Mouse (Mus musculus) heart, adult 8-10 months (tissue): ENCODE results near the gene Gm8126. TPM values are rescaled to one million over a fixed set of nuclear protein-coding genes. Genes with fewer than 3 reads are reported as not detected.
"Not testable (repeated sequence)": the region's sequence is repeated elsewhere in the genome, so short reads cannot be mapped to it uniquely, and the experiment has no call there.

Experiments
- DNase-seq: peaks from one replicate; pipeline ENCODE4 v3.0.0; 2022; ENCODE audit warnings: low spot score
- total RNA-seq, 4 experiments: library from RNA; stranded (reverse); gene quantifications; 2 replicates each; pipeline ENCODE4 v1.2.4; 2022

Gene Gm8126
- not detected for total RNA-seq

DNA sequence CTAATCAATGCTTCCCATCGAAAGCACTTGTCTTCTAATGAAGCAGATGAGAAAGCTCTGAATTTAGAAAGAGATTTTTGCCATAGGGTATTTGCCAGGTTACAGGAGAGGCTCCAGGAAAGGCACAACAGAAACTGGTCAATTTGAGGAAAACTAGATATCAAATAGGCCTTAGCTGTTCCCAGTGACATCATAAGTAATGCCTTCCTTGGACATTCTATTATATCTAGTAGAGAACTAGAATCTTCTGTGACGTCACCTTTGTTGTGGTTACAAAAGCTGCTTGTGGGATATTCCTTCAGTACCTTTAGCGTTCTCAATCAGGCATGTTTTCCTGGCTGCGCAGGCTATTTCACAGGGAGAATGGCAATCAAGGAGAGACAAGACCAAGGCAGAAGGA is at the start of gene Gm8126:
Gm8126 (plus strand) TSS at position 301 of the 400 bp plus-strand sequence.
- not testable (repeated sequence) for DNase-seq

DNA sequence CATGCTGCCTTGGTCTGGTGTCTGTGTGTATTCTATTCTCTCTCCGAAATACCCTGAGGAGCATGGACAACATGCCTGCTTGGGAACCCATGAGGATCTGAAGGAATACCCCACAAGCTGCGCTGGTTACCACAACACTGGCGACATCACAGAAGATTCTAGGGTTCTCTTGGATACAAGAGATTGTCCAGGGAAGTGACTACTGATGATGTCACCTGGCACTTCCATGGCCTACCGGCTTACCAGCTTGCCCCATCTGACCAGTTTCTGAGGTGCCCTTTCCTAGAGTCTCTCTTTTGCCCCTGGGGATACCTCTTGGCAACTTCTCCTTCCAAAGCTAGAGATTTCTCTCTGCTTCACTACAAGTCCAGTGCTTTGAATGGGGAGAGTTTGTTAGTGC is 23.2 kb upstream of the Gm8126 start, which contains the start of gene Gm8122:
Gm8122 (minus strand) TSS at position 101 of the 400 bp plus-strand sequence.
- DNase-seq: not testable (repeated sequence)

DNA sequence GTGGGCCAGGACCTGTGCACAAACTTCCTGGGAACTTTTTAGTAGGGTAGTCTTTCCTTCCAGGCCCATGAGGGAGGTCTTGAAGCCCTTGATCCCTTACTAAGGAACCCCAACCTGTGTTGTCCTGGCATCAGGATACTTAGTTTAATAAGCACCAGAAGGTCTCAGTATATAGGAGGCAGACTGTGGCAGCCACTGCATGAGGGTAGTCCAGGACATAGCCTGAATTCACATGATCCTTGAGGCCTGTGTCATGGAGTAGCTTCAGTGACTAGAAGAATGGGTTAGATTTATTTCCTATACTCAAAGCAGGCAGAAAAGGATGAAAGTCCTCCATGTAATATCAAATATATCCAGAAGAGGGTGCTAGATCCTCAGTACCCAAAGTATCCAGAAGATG is 20.7 kb upstream of the Gm8126 start:
- DNase-seq: not testable (repeated sequence)

DNA sequence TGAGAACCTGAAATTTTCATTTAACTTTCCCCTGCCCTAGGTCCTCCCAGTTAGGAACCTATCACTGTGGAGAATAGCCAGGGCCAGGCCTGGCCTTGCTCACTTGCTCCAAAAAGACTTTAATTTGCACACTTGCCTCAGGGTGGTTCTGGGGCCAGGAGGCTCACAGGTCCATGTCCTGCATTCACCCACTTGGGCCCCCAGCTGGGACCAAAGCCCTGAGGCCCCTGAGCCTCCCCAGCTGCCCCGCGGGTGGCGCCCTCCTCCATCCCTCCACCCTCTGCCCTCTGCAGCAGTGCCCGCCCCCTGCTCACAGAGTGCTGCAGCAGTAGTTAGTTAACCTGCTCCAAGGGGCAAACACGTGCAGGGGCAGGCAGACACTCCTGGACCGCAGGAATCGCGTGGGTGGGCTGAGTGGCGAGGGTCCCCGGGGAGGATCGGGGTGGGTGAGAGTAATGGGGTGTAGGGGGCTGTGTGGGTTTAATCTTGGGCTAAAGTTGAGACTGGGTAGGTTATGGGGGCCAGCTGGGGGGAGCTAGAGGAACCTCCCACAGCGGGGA is 8.8 kb upstream of the Gm8126 start:
- DNase-seq: not testable (repeated sequence)

DNA sequence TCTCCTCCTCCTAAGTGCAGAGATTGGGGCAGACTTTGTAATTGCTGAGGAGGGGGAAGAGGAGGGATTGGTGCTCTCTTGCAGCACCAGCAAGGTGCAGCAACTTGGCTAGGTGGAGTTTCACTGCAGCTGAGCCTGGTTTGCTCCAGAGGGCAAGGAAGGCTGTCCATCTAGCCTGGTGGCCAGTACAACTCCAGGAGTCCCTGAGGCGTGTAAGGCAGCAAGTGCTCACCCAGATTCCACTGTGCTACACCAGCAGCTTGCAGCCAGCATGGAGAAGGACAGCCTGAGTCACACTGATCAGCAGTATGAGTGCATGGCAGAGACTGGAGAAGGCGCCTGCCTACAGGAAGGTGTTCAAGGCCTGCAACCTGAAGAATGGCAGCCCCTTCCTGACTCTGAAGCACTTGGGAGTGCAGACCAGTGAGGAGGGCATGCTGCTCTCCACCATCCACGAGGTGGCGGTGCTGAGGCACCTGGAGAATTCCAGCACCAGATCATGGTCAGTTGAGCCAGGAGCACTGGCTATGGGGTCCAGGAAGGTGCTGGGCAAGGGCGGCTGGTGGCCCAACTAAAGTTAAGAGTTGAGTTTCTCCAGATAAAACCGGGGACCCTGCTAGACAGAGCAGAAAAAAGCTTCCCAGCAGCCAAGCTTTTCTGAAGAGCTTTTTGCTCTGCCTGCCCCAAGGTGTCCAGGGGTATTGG is 7.7 kb upstream of the Gm8126 start:
- DNase-seq: not testable (repeated sequence)

DNA sequence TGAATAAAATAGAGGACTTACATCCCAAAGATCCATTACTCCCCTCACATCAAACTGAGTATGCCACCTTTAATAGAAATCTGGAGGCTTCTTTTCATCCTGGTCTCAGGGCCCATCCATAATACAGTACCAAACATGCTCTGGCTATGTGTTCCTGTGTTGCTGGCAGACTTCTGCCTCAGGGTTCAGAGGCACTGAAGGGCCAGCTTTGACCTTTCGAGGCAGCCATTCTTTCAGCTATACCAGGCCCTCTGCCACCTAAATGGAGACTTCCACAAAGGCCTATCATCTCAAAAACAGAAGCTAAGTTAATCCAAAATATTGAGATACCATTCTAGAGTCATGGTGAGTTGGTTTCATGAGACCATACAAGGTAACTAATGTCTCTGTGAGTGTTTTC is 1.9 kb upstream of the Gm8126 start:
- not testable (repeated sequence) for DNase-seq

DNA sequence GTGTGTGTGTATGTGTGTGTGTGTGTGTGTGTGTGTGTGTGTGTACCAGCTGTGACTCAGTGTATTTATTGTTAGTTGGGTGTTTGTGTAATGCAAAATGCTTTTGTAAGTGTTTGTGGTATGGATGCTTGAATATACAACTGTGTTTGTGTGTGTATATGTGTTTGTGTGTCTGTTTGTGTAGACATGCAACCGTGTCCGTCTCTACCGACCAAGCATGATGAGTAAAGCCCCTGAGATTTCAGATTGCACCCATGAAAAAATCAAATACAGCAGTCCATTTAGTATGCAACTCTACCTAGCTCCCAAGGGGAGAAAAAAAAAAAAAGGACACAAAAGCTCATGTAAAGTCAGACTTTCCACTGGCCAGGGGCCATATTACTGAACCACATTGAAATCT is 5.0 kb downstream of the Gm8126 start:
- DNase-seq: not testable (repeated sequence)

DNA sequence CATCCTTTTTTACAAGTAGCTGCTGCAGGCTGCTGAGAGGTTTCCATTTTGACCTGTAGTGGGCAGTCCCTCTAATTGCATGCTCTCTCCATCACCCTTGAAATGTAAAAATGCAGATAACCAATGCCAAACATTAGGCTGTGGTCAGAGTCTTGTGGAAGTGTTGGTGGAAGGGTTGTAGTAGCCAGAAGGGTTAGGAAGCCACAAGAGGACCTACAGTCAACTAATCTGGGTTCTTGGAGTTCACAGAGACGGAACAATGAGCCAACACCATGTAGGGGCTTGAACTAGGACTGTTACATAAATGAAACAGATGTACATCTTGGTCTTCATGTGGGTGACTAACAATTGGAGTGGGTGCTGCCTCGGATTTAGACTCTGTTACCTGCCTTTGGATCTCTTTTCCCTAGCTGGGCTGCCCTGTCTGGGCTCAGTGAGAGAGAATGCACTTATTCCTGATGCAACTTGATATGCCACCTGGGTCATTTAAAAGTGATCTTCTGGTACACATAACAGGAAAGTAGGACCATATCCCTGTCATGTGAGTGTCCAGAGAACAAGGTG is 10.2 kb downstream of the Gm8126 start:
- DNase-seq: peak; percentile 8

DNA sequence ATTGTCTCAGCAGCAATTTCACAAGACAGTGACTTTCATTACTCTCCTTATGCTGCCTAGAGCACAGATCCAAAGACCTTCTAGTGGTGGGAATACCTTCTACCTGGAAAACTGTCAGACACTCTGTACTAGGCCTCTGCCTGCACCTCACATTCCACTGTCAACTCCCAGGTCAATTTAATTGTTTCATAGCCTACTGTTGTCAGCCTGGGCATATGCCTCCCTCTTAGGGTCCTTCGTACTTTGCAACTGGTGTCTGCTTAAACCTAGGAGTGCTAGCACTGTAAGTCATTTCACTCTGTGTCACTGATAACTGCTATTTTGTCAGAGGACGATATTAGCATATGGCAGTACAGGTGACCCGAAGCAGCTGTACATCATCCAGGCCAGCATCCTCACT is 10.8 kb downstream of the Gm8126 start:
- not testable (repeated sequence) for DNase-seq

DNA sequence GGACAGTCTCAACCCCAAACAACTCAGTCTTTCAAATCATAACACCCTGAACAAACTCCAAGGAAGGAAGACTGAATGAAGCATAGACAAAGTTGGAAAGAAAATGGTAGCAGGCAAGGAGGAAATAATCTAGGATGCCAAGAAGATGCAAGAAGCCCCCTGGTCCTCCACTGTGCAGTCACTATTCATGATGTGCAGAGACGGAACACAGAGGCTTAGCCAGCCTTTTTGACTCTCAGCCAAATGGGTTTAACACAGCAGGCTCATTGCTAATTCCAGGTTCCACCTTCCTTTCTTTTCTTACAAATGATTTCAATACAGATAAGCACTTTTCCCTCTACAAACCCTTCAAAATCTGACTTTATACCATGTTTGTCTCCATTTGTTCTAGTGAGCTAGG is 14.7 kb downstream of the Gm8126 start:
- DNase-seq: peak; percentile 16

DNA sequence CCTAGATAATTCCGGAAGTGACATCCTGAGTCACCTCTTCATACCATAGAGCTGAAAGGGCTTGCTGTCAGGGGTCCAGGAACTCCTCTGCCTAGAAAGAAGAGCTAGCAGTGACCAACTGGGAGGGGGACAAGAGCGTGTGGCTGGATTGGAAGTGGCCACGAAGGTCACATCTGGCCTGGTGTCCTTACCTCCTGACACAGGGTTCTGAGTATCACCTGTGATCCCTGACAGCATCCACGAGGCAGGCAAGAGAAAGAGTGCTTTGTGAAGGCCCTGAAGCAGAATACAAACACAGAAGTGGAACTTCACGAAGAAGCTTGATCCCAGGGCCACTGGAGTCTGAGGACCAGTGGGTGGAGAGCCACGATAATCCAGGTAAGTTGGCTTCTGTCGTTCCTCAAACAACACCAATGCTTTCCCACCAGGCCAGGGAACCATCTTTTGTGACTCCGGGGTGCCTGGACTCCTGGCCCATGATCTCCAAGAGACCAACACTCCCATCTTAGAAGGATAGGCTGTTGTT is 16.6 kb downstream of the Gm8126 start, which contains the start of gene Gm9732:
Gm9732 (plus strand) TSS at position 51 of the 526 bp plus-strand sequence.
- DNase-seq: peak; percentile 6

DNA sequence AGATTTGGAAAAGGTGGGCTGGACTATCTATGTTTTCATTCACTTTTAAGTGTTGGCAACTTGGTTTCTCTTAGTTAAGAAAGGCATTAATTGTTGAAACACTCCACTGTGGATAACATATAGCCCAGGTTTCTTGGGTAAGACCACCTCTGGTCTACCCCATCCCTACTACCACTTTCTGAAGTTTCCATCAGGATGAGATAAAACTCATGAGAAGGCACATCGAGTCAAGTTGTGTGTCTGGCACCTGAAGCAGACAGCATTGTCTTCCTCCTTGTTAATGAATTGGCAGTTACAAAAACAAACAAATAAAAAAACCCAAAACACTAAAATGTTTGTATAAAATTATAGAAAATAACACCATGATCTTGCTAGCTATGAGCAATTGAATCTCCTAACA is 17.3 kb downstream of the Gm8126 start:
- DNase-seq: peak; percentile 14

DNA sequence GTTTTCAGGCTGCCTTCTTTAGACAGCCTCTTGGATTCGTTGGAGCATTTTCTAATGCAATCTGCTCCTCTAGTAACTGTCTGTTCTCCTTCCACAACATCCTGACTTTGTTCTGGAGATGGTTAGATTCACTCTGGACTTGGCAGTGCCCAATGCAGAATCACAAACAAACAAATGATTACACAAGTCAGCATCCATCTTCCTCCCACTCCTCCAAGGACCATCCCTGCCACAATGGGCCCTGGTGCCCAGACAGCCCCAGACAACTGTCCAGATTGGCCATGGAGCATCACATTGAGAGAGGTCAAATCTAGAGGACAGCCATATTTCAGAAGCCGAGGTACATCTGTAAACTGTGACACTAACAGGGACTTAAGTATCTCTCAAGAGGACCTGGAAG is 19.0 kb downstream of the Gm8126 start:
- DNase-seq: not testable (repeated sequence)

DNA sequence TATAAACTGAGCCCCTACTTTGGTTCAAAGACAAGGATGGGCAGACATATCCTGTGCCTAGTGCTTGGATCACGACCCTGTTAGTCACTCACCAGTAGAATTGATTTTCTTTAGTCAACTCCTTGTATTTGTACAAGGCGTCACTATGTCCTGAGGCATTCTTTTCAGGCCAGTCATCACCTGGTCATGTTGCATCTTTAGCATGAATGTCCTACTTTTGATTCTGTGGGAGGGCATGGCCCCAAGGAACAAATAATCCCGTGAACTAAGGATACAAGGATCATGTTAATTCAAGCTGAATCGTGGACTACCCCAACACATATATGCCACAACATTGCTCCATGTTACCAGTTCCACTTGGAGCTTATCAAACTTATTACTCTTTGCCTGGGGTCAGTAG is 19.7 kb downstream of the Gm8126 start:
- DNase-seq: peak; percentile 20

DNA sequence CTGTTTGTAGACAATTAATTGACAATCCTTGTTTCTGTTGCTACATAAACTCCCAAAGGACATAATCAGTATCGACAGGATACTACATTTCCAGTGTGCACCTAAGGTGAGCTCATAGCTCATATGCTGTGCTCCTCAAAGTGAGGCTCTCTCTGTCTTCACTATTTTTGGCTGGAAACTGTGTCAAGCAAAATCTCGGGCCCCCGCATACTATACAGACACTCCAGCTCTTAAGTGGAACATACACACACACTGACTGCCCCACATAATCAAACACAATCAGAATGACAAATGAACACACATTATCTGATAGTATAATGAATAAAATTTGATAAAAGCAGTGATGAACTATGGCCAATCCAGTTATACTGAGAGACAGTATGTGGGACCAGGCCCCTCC is 20.2 kb downstream of the Gm8126 start:
- peak; percentile 16 for DNase-seq

DNA sequence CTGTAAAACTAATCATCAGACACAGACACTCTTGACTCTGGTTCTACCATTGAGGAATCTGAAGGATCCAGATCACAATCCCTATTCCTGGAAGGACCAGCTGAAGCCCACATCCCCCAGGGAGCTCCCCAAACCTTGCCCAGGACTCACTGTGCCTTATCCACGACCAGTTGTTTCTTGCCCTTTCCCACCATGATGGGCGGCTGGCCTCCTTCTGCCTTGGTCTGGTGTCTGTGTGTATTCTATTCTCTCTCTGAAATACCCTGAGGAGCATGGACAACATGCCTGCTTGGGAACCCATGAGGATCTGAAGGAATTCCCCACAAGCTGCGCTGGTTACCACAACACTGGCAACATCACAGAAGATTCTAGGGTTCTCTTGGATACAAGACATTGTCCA is 35.1 kb downstream of the Gm8126 start, which contains the start of gene Gm8127:
Gm8127 (minus strand) TSS at position 330 of the 400 bp plus-strand sequence.
- DNase-seq: not testable (repeated sequence)

Other genes starting within 250 kb of the Gm8126 start
- not detected for gene Gm10376, start 243.0 kb upstream of the Gm8126 start, total RNA-seq
- gene Gm8094, start 182.0 kb upstream of the Gm8126 start, total RNA-seq: not detected
- not detected for gene Gm8104, start 158.0 kb upstream of the Gm8126 start, total RNA-seq
- gene Gm7233, start 78.8 kb upstream of the Gm8126 start, total RNA-seq: not detected
- gene Gm8122, start 23.3 kb upstream of the Gm8126 start, total RNA-seq: not detected
- not detected for gene Gm9732, start 16.4 kb downstream of the Gm8126 start, total RNA-seq
- gene Gm8127, start 35.2 kb downstream of the Gm8126 start, total RNA-seq: not detected
- gene 1700001F09Rik, start 89.2 kb downstream of the Gm8126 start, total RNA-seq: not detected
- gene Gm8138, start 157.7 kb downstream of the Gm8126 start, total RNA-seq: not detected